Mouse (Mus musculus) adrenal gland, postnatal 25 days (tissue): ENCODE data around the gene Taar8b. TPM values are rescaled to one million over a fixed set of nuclear protein-coding genes. Genes with fewer than 3 reads are reported as not detected.

Experiments used
- total RNA-seq: library from RNA; stranded (reverse); gene quantifications from 2 replicates; pipeline ENCODE4 v1.2.3, GENCODE M21; 2021

The Taar8b gene
- total RNA-seq, 1 experiment from 2014 or later, result not detected

Other genes starting within 250 kb of the Taar8b start
- gene Vnn3, start 240.8 kb downstream of the Taar8b start, total RNA-seq, result 53.8 and 82.3 TPM in 2 replicates
- 48.8 and 69.8 TPM in 2 replicates for gene Vnn1, start 197.6 kb downstream of the Taar8b start, total RNA-seq
- not detected in 2 replicates for gene Taar1, start 171.9 kb downstream of the Taar8b start, total RNA-seq
- not detected in 2 replicates for gene Taar2, start 153.7 kb downstream of the Taar8b start, total RNA-seq
- gene Taar3, start 142.7 kb downstream of the Taar8b start, total RNA-seq, result not detected in 2 replicates
- not detected in 2 replicates for gene Taar4, start 131.8 kb downstream of the Taar8b start, total RNA-seq
- gene Taar5, start 121.6 kb downstream of the Taar8b start, total RNA-seq, result not detected in 2 replicates
- not detected in 2 replicates for gene Taar6, start 106.6 kb downstream of the Taar8b start, total RNA-seq
- not detected in 2 replicates for gene Taar7a, start 98.8 kb downstream of the Taar8b start, total RNA-seq
- gene Taar7b, start 92.4 kb downstream of the Taar8b start, total RNA-seq, result not detected in 2 replicates
- gene Taar7d, start 65.1 kb downstream of the Taar8b start, total RNA-seq, result not detected in 2 replicates
- gene Taar7e, start 54.7 kb downstream of the Taar8b start, total RNA-seq, result not detected in 2 replicates
- gene Taar7f, start 42.8 kb downstream of the Taar8b start, total RNA-seq, result not detected in 2 replicates
- gene Taar8a, start 15.8 kb downstream of the Taar8b start, total RNA-seq, result not detected in 2 replicates
- gene Taar8c, start 9.6 kb upstream of the Taar8b start, total RNA-seq, result not detected in 2 replicates
- not detected in 2 replicates for gene Taar9, start 17.2 kb upstream of the Taar8b start, total RNA-seq
- gene Stx7, start 57.0 kb upstream of the Taar8b start, total RNA-seq, result 108 and 118 TPM in 2 replicates
- gene Moxd1, start 131.2 kb upstream of the Taar8b start, total RNA-seq, result 0.21 TPM in 1 of 2 replicates, not detected in the other